Mouse (Mus musculus): Measurements from ENCODE around the gene Nenf.
A peak's percentile ranks its signal among the peaks of the same experiment; 100 is the strongest.

The Nenf gene

GRCm38 (mm10) chr1:191282319-191282718 is 35.7 kb downstream of the Nenf start:
- no peak for DNase-seq (ENCODE audit: low spot score)

- DNase-seq (ENCODE audit: low spot score): no peak
Observed at GRCm38 (mm10) chr1:191281171-191281570, 36.8 kb downstream of the Nenf start.

- no peak for DNase-seq (ENCODE audit: low spot score)
Observed at GRCm38 (mm10) chr1:191278324-191278723, 39.7 kb downstream of the Nenf start.

GRCm38 (mm10) chr1:191277549-191278059 is 40.4 kb downstream of the Nenf start:
- no peak for DNase-seq (ENCODE audit: low spot score)

GRCm38 (mm10) chr1:191276181-191276580 is 41.8 kb downstream of the Nenf start:
- no peak for DNase-seq (ENCODE audit: low spot score)

- DNase-seq (ENCODE audit: low spot score): peak; percentile 53
Observed at GRCm38 (mm10) chr1:191275527-191275926, 42.5 kb downstream of the Nenf start.

- DNase-seq (ENCODE audit: low spot score): no peak
Observed at GRCm38 (mm10) chr1:191272660-191273059, 45.3 kb downstream of the Nenf start.

- DNase-seq (ENCODE audit: low spot score): no peak
Observed at GRCm38 (mm10) chr1:191269648-191269952, 48.4 kb downstream of the Nenf start.

- DNase-seq (ENCODE audit: low spot score): no peak
Observed at GRCm38 (mm10) chr1:191268797-191269647, 49.0 kb downstream of the Nenf start.

GRCm38 (mm10) chr1:191267856-191268255 is 50.1 kb downstream of the Nenf start:
- DNase-seq (ENCODE audit: low spot score): no peak

GRCm38 (mm10) chr1:191267162-191267561 is 50.8 kb downstream of the Nenf start:
- no peak for DNase-seq (ENCODE audit: low spot score)

GRCm38 (mm10) chr1:191263471-191263870 is 54.5 kb downstream of the Nenf start:
- DNase-seq (ENCODE audit: low spot score): no peak

- no peak for DNase-seq (ENCODE audit: low spot score)
Observed at GRCm38 (mm10) chr1:191261861-191262260, 56.1 kb downstream of the Nenf start.

GRCm38 (mm10) chr1:191259661-191260060 is 58.3 kb downstream of the Nenf start:
- DNase-seq (ENCODE audit: low spot score): no peak

- DNase-seq (ENCODE audit: low spot score): no peak
Observed at GRCm38 (mm10) chr1:191259121-191259520, 58.9 kb downstream of the Nenf start.

- DNase-seq (ENCODE audit: low spot score): no peak
Observed at GRCm38 (mm10) chr1:191258521-191258920, 59.5 kb downstream of the Nenf start.

- DNase-seq (ENCODE audit: low spot score): no peak
Observed at GRCm38 (mm10) chr1:191257981-191258380, 60.0 kb downstream of the Nenf start.

GRCm38 (mm10) chr1:191257351-191257771 is 60.6 kb downstream of the Nenf start:
- DNase-seq (ENCODE audit: low spot score): no peak

Data from urinary bladder, postnatal 10 days (tissue).